Mouse (Mus musculus) neural tube, embryonic 11.5 days (tissue): ENCODE data around the gene Trank1. TPM values are rescaled to one million over a fixed set of nuclear protein-coding genes. Genes with fewer than 3 reads are reported as not detected.
A peak's percentile ranks its signal among the peaks of the same experiment; 100 is the strongest.

ENCODE experiments used
- ATAC-seq: fragments of 200-750 bp; cut with Nextera tagmentation; 2 replicates; pipeline ENCODE4 v1.8.0; 2017; ENCODE audit warnings: moderate number of reproducible peaks, mild to moderate bottlenecking, moderate TSS enrichment, moderate library complexity; ENCODE audit not compliant: insufficient read depth, low FRiP score, low TSS enrichment
- DNase-seq: peaks from one replicate; pipeline ENCODE4 v3.0.0-alpha.2; 2015; ENCODE audit warnings: low spot score
- H3K27ac ChIP-seq: fragments of 300-500 bp; sonication (generic); 2 replicates; pipeline ENCODE4 v1.5.1; 2014; ENCODE audit warnings: low read depth, mild to moderate bottlenecking, low read length
- H3K27me3 ChIP-seq: fragments of 300-500 bp; sonication (generic); 2 replicates; pipeline ENCODE4 v1.6.1; 2014; ENCODE audit warnings: mild to moderate bottlenecking, low read length, mixed read lengths; ENCODE audit not compliant: control insufficient read depth, insufficient read depth
- H3K36me3 ChIP-seq: fragments of 300-500 bp; sonication (generic); 2 replicates; pipeline ENCODE4 v1.6.1; 2014; ENCODE audit warnings: mild to moderate bottlenecking, low read length, moderate library complexity, mixed read lengths; ENCODE audit not compliant: control insufficient read depth, insufficient read depth
- H3K4me1 ChIP-seq: fragments of 300-500 bp; sonication (generic); 2 replicates; pipeline ENCODE4 v1.6.1; 2014; ENCODE audit warnings: low read length, mixed read lengths; ENCODE audit not compliant: control insufficient read depth, insufficient read depth
- H3K4me2 ChIP-seq: fragments of 300-500 bp; sonication (generic); 2 replicates; pipeline ENCODE4 v1.6.1; 2014; ENCODE audit warnings: low read depth, mild to moderate bottlenecking, moderate library complexity
- H3K4me3 ChIP-seq: fragments of 300-500 bp; sonication (generic); 2 replicates; pipeline ENCODE4 v1.5.1; 2014; ENCODE audit warnings: low read depth, low read length
- H3K9ac ChIP-seq: fragments of 300-500 bp; sonication (generic); 2 replicates; pipeline ENCODE4 v1.6.1; 2014; ENCODE audit warnings: mild to moderate bottlenecking, low read length
- H3K9me3 ChIP-seq: fragments of 300-500 bp; sonication (generic); 2 replicates; pipeline ENCODE4 v1.6.1; 2016; ENCODE audit warnings: low read length; ENCODE audit not compliant: control insufficient read depth
- WGBS: fragments of 180-500 bp; shearing (Covaris S2); extraction: QIAGEN DNeasy Blood & Tissue Kit; methylation state at CpG from one replicate; pipeline ENCODE4 v1.1.7; 2014; 5-methylcytosine and 5-hydroxymethylcytosine counted together
- polyA plus RNA-seq: library from polyadenylated mRNA; unstranded; fragments of >200 nt; fragmentation: Nextera tagmentation; extraction: Ambion mirVana; gene quantifications from 2 replicates; pipeline ENCODE4 v1.2.1, GENCODE M21; 2014

Gene Trank1
- polyA plus RNA-seq, 1 experiment from 2014 or later, result 0.16 TPM

DNA sequence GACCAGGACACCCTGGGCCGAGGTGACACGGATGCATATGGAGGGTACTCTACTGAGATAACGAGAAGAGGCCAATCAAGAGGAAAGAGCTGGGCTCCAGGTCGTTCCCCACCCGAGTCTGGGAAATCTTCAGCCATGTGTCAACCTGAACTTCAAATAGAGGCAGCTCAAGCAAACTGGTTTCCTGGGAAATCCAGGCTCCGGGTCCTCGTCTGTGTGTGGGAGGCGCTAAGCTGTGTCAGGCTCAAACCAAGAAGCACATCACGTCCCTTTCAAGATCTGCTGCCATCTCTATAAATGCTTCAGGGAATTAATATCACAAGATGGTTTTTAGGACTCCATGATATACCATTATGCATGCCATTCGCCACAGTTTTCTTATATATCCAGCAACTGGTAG, 96.9 kb downstream of the Trank1 start:
- ATAC-seq (no peak), DNase-seq (no peak)
- no peaks in the 10 kb centered on the region; the same call in 1 of the 2 replicates for H3K4me1 ChIP-seq
- H3K36me3 ChIP-seq, result no peaks in the 10 kb centered on the region
- H3K4me2 ChIP-seq, result no peak overlapping the region
- WGBS, result 89% methylated on average over 10 of the region's 10 CpGs
- no peak overlapping the region for H3K4me3 ChIP-seq
- H3K27me3 ChIP-seq, result no peaks in the 10 kb centered on the region
- no peaks in the 10 kb centered on the region for H3K9me3 ChIP-seq
- no peak overlapping the region for H3K9ac ChIP-seq
- no peak overlapping the region for H3K27ac ChIP-seq

DNA sequence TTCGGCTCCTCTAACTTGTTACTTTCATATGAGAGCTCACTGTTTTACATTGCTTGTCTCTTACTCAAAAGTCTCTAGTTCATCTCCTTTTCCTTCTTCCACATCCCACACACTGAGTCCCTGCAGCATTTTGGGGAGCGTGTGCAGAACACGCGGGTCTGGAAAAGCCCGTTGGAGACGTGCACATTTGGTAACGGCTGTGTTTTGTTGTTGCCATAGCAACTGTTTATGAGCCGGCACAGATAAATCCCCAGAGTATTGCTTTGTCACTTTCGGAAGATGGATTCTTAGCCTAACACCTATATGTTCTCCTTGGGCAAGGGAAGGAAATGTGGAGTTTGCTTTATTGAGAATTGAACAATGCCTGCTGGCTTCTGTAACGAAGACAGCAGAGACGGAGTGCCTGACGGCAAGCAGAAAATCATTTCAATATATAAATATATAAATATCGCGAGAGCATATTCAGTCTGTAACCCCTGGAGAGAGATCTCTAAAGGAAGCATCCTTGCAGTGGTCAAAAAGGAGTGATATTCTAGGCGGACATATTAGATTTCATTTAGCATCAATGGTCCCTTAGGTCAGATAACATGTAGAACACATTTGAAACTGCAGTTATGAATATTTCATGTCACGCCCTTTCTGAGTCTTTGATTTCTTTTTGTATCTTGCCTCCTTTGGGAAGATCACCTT, 101.1 kb downstream of the Trank1 start:
- Histone ChIP-seq H3K4me2 (no peak overlapping the region), H3K9me3 (no peaks in the 10 kb centered on the region), H3K4me1 (no peaks in the 10 kb centered on the region; the same call in 1 of the 2 replicates), H3K9ac (no peak overlapping the region), H3K27ac (no peak overlapping the region), H3K4me3 (no peak overlapping the region), H3K36me3 (no peaks in the 10 kb centered on the region), H3K27me3 (no peaks in the 10 kb centered on the region)
- 72% methylated on average over 16 of the region's 16 CpGs for WGBS
- ATAC-seq (peak; percentile 35; the same call in 1 of the 2 replicates), DNase-seq (peak; percentile 25)

- H3K9ac ChIP-seq, result no peak overlapping the region
- H3K4me1 ChIP-seq, result no peaks in the 10 kb centered on the region
- WGBS, result 77% methylated on average over 2 of the region's 2 CpGs
- H3K27ac ChIP-seq, result no peak overlapping the region
- ATAC-seq (no peak), DNase-seq (no peak)
- no peak overlapping the region for H3K4me2 ChIP-seq
- no peaks in the 10 kb centered on the region for H3K9me3 ChIP-seq
- H3K4me3 ChIP-seq, result no peak overlapping the region
- H3K27me3 ChIP-seq, result no peaks in the 10 kb centered on the region
- H3K36me3 ChIP-seq, result no peaks in the 10 kb centered on the region
Observed at GRCm38 (mm10) chr9:111421862-111422261, 110.3 kb downstream of the Trank1 start.

DNA sequence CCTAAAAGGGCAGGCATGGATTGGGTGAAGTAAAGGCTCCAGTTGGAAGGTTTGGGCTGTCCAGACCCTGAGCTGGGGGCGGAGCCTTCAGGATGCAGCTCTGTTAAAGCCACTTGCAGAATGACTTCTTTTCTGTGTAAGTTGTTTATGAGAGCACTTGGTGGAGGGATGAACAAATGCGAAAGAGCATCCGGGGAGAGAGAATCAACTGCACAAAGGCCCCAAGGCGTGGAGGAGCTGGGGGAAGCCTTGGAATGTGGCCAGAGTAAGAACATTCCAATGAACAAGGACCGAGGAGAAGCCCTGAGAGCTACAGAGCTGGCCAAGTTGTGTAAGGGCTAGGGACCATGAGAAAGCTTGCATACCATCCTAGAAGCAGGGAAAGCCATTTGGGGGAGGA, 111.0 kb downstream of the Trank1 start:
- Histone ChIP-seq H3K9ac (no peak overlapping the region), H3K4me3 (no peak overlapping the region), H3K36me3 (no peaks in the 10 kb centered on the region), H3K27me3 (no peaks in the 10 kb centered on the region), H3K4me2 (no peak overlapping the region), H3K9me3 (no peaks in the 10 kb centered on the region), H3K4me1 (no peaks in the 10 kb centered on the region), H3K27ac (no peak overlapping the region)
- WGBS, result 76% methylated on average over 5 of the region's 5 CpGs
- ATAC-seq (no peak), DNase-seq (no peak)

- Histone ChIP-seq H3K9ac (no peak overlapping the region), H3K27me3 (no peaks in the 10 kb centered on the region), H3K4me3 (no peak overlapping the region), H3K4me1 (no peaks in the 10 kb centered on the region), H3K9me3 (no peaks in the 10 kb centered on the region), H3K27ac (no peak overlapping the region), H3K4me2 (no peak overlapping the region), H3K36me3 (no peaks in the 10 kb centered on the region)
- DNase-seq, result peak; percentile 37
- WGBS, result 67% methylated on average over 6 of the region's 6 CpGs
- no peak for ATAC-seq
Observed at GRCm38 (mm10) chr9:111425113-111425512, 113.6 kb downstream of the Trank1 start.

DNA sequence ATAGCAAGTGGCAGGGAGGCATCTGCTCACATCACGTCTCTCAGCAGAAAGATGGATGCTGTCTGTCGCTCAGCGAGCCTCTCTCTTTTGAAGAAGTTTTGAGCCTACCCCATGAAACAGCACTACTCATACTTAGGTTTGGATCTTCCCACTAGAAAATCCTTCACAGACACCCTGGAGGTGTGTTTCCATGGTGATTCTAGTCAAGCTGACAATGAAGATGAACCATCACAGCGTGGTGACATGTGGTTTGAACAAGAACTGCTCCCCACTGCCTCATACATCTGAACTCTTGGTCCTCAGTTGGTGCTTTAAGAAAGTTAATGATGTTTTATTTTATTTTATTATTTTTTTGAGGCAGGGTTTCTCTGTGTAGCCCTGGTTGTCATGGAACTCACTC, 114.4 kb downstream of the Trank1 start:
- Histone ChIP-seq H3K9ac (no peak overlapping the region), H3K27me3 (no peaks in the 10 kb centered on the region), H3K4me1 (no peaks in the 10 kb centered on the region), H3K9me3 (no peaks in the 10 kb centered on the region), H3K4me2 (no peak overlapping the region), H3K36me3 (no peaks in the 10 kb centered on the region), H3K27ac (no peak overlapping the region), H3K4me3 (no peak overlapping the region)
- DNase-seq, result no peak
- WGBS, result 77% methylated on average over 4 of the region's 4 CpGs
- ATAC-seq, result no peak

GRCm38 (mm10) chr9:111427891-111428555, 116.5 kb downstream of the Trank1 start:
- WGBS, result 84% methylated on average over 9 of the region's 9 CpGs
- Histone ChIP-seq H3K9me3 (no peaks in the 10 kb centered on the region), H3K27ac (no peak overlapping the region), H3K27me3 (no peaks in the 10 kb centered on the region), H3K4me1 (no peaks in the 10 kb centered on the region), H3K36me3 (no peaks in the 10 kb centered on the region), H3K4me2 (no peak overlapping the region), H3K9ac (no peak overlapping the region), H3K4me3 (no peak overlapping the region)
- no peak for DNase-seq
- ATAC-seq, result no peak

DNA sequence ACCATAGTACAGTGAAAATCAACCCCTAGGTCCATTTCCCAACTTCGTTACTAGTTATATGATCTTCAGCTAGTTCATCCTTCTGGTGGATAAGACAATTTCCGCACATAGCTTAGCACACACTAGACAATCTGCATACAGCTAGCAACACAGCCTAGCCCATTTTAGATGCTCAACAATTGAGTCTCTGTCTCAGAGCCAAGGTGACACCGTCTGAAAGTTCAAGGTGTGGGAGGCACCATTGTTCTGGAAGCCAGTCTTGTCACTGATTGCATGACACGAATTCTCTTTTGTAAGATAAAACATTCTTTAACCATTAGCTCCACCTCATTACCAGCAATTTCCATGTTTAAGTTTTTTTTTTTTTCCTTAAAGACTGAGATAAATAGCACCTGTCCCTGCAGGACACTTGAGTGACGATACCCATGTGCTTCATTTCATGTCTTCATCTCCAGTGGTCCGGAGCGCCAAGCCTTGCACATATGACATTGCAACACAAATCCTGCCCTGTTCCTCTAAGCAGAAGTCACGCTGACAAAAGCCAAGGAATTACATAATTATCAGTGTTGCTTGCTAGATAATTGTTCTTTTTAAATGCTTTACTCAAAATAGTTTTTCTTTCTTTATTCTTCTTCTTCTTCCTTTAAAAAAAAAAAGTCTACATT, 117.3 kb downstream of the Trank1 start:
- WGBS, result 86% methylated on average over 8 of the region's 8 CpGs
- no peaks in the 10 kb centered on the region for H3K4me1 ChIP-seq
- H3K36me3 ChIP-seq, result no peaks in the 10 kb centered on the region
- H3K9me3 ChIP-seq, result no peaks in the 10 kb centered on the region
- no peak overlapping the region for H3K9ac ChIP-seq
- H3K27ac ChIP-seq, result no peak overlapping the region
- H3K4me2 ChIP-seq, result no peak overlapping the region
- no peak for ATAC-seq
- DNase-seq, result no peak
- no peak overlapping the region for H3K4me3 ChIP-seq
- no peaks in the 10 kb centered on the region for H3K27me3 ChIP-seq

DNA sequence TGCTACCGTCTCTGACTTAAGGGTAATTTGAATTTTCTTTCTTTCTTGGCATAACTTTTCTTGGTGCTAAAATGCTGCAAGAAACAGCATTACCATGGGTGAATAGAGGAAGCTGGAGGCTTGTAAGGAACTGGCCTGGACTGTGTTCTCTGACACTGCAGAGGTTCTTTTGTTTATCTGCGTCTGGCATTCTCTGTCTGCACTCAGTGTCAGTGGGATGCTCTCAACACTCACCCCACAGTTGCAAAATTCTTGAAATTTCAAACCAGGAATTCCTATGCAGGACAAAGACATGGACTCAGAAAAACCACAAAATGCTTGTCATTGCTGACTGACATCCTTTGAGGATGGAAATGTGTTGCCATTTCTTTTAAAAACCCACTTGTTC, 117.8 kb downstream of the Trank1 start:
- H3K9ac ChIP-seq, result no peak overlapping the region
- H3K27ac ChIP-seq, result no peak overlapping the region
- H3K27me3 ChIP-seq, result no peaks in the 10 kb centered on the region
- DNase-seq, result no peak
- H3K9me3 ChIP-seq, result no peaks in the 10 kb centered on the region
- ATAC-seq, result no peak
- no peak overlapping the region for H3K4me3 ChIP-seq
- WGBS, result 70% methylated on average over 2 of the region's 2 CpGs
- H3K36me3 ChIP-seq, result no peaks in the 10 kb centered on the region
- no peaks in the 10 kb centered on the region for H3K4me1 ChIP-seq
- H3K4me2 ChIP-seq, result no peak overlapping the region
